Mouse (Mus musculus): Measurements from ENCODE around the gene Tctex1d2. TPM values are rescaled to one million over a fixed set of nuclear protein-coding genes. Genes with fewer than 3 reads are reported as not detected.

The Tctex1d2 gene
- polyA plus RNA-seq, 2 experiments = 16.9 to 25.6 TPM

DNA sequence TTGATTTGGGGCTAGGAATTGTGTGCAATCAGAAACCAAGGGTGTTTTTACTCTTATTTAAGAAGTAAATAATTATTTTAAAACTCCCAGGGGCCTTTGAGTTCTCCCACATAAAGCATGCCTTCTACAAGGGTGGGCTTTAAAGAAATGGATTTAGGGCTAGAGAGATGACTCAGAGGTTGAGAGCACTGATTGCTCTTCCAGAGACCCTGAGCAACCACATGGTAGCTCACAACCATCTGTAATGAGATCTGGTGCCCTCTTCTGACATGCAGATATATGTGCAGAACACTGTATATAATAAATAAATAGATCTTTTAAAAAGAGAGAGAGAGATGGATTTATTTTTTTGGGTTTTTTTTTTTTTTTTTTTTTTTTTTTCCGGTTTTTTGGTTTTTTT is 45.4 kb downstream of the Tctex1d2 start:
- no peak for ATAC-seq (ENCODE audit: low FRiP score, low read depth)
- WGBS = 0% methylated on average over 1 of the region's 1 CpGs
- H3K4me2 ChIP-seq (replicated peaks; ENCODE audit: low read depth, low read length, severe bottlenecking) = no peak overlapping the region

GRCm38 (mm10) chr16:32468488-32468887 is 49.0 kb downstream of the Tctex1d2 start:
- no peak overlapping the region for H3K4me2 ChIP-seq (replicated peaks; ENCODE audit: low read depth, low read length, severe bottlenecking)
- H3K9ac ChIP-seq (ENCODE audit: low read depth, low read length, severe bottlenecking) = no peak overlapping the region
- peaks cover 56% of the 10 kb centered on the region for H3K36me3 ChIP-seq (ENCODE audit: control insufficient read depth, insufficient read depth, low read length)
- no peaks in the 10 kb centered on the region for H3K4me1 ChIP-seq (ENCODE audit: control insufficient read depth, insufficient read depth, low read length)
- H3K27me3 ChIP-seq (ENCODE audit: control insufficient read depth, insufficient read depth, low read length) = no peaks in the 10 kb centered on the region
- DNase-seq (ENCODE audit: low spot score) (no peak), ATAC-seq (ENCODE audit: low FRiP score, low read depth) (no peak)
- H3K9me3 ChIP-seq (ENCODE audit: control insufficient read depth, low read length) = no peaks in the 10 kb centered on the region
- TF ChIP-seq POLR2A (IDR thresholded peaks at IDR 0.05; ENCODE audit: borderline replicate concordance, extremely low read depth, insufficient read depth, insufficient read length) = no peak
- H3K27ac ChIP-seq (replicated peaks; ENCODE audit: low read depth, low read length) = no peak overlapping the region
- 46% methylated on average over 3 of the region's 3 CpGs for WGBS
- no peak overlapping the region for H3K4me3 ChIP-seq (replicated peaks; ENCODE audit: low read length)

More for the DNA sequence above, 45.4 kb downstream of the Tctex1d2 start:
- H3K4me3 ChIP-seq (replicated peaks; ENCODE audit: low read length) = no peak overlapping the region
- no peak overlapping the region for H3K9ac ChIP-seq (ENCODE audit: low read depth, low read length, severe bottlenecking)
- DNase-seq (ENCODE audit: low spot score) = no peak
- H3K9me3 ChIP-seq (ENCODE audit: control insufficient read depth, low read length) = no peaks in the 10 kb centered on the region
- H3K27ac ChIP-seq (replicated peaks; ENCODE audit: low read depth, low read length) = no peak overlapping the region
- no peaks in the 10 kb centered on the region for H3K4me1 ChIP-seq (ENCODE audit: control insufficient read depth, insufficient read depth, low read length)
- TF ChIP-seq POLR2A (IDR thresholded peaks at IDR 0.05; ENCODE audit: borderline replicate concordance, extremely low read depth, insufficient read depth, insufficient read length) = no peak
- H3K27me3 ChIP-seq (ENCODE audit: control insufficient read depth, insufficient read depth, low read length) = no peaks in the 10 kb centered on the region
- H3K36me3 ChIP-seq (ENCODE audit: control insufficient read depth, insufficient read depth, low read length) = peaks cover 50% of the 10 kb centered on the region

DNA sequence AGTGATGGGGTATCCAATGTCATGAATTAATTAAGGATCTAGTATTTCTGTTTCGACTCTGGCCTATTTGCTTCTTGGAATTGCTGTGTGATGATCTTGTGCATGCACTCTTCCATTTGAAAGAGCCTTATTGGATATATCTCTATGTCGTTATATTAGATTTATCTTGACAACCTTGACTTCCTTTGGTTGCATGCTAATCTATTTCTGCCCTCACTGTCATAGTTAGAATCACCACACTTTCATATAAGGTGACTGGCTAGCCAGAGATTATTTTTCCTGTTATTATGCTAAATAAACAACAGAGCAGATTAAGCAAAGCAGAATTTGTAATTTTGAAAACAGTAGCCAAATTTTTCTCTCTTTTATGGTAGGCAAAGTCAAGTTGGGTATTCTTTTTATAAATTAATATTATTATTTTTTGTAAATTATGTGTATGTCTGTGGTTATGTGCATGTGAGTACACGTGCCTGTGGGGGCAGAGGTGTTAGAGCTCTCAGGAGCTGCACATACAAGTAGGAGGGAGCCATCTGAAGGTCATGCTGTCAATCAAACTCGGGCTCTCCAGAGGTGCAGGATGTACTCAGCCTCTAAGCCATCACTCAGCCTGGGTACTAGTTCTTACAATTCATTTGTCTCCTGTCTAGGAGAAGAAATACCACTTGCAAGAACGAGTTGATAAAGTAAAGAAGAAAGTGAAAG is 50.1 kb downstream of the Tctex1d2 start:
- DNase-seq (ENCODE audit: low spot score) = no peak
- no peaks in the 10 kb centered on the region for H3K27me3 ChIP-seq (ENCODE audit: control insufficient read depth, insufficient read depth, low read length)

GRCm38 (mm10) chr16:32472276-32473015 is 52.9 kb downstream of the Tctex1d2 start:
- 93% methylated on average over 7 of the region's 7 CpGs for WGBS
- Histone ChIP-seq H3K4me3 (replicated peaks; ENCODE audit: low read length) (no peak overlapping the region), H3K27me3 (ENCODE audit: control insufficient read depth, insufficient read depth, low read length) (no peaks in the 10 kb centered on the region), H3K9ac (ENCODE audit: low read depth, low read length, severe bottlenecking) (no peak overlapping the region), H3K4me2 (replicated peaks; ENCODE audit: low read depth, low read length, severe bottlenecking) (no peak overlapping the region), H3K4me1 (ENCODE audit: control insufficient read depth, insufficient read depth, low read length) (no peaks in the 10 kb centered on the region), H3K9me3 (ENCODE audit: control insufficient read depth, low read length) (no peaks in the 10 kb centered on the region), H3K27ac (replicated peaks; ENCODE audit: low read depth, low read length) (no peak overlapping the region), H3K36me3 (ENCODE audit: control insufficient read depth, insufficient read depth, low read length) (peaks cover 36% of the 10 kb centered on the region)
- TF ChIP-seq POLR2A (IDR thresholded peaks at IDR 0.05; ENCODE audit: borderline replicate concordance, extremely low read depth, insufficient read depth, insufficient read length) = no peak
- DNase-seq (ENCODE audit: low spot score) (no peak), ATAC-seq (ENCODE audit: low FRiP score, low read depth) (no peak)

More for the DNA sequence above, 50.1 kb downstream of the Tctex1d2 start:
- ATAC-seq (ENCODE audit: low FRiP score, low read depth) = no peak
- Histone ChIP-seq H3K4me1 (ENCODE audit: control insufficient read depth, insufficient read depth, low read length) (no peaks in the 10 kb centered on the region), H3K27ac (replicated peaks; ENCODE audit: low read depth, low read length) (no peak overlapping the region), H3K4me2 (replicated peaks; ENCODE audit: low read depth, low read length, severe bottlenecking) (no peak overlapping the region), H3K4me3 (replicated peaks; ENCODE audit: low read length) (no peak overlapping the region), H3K9ac (ENCODE audit: low read depth, low read length, severe bottlenecking) (no peak overlapping the region), H3K36me3 (ENCODE audit: control insufficient read depth, insufficient read depth, low read length) (peaks cover 50% of the 10 kb centered on the region), H3K9me3 (ENCODE audit: control insufficient read depth, low read length) (no peaks in the 10 kb centered on the region)
- TF ChIP-seq POLR2A (IDR thresholded peaks at IDR 0.05; ENCODE audit: borderline replicate concordance, extremely low read depth, insufficient read depth, insufficient read length) = no peak
- WGBS = 85% methylated on average over 5 of the region's 5 CpGs

DNA sequence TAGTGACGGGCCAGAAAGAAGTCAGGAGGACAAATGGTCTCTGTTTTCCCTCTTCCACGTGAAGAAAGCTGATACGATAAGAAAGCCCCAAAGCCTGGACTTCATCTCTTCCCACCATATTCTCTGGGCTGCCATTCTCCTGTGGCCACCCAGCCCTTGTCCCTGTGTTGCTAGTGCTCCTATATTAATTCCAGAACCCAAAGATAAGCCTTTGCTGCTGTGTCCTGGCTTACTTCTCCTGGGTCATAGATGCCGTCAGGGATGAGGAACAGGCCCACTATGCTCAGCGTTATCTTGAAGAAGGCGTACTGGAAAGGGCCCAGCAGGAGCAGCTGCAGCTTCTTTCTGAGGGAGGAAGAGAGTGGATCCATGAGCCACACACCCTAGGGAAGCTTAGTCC is 57.8 kb downstream of the Tctex1d2 start:
- H3K4me1 ChIP-seq (ENCODE audit: control insufficient read depth, insufficient read depth, low read length) = no peaks in the 10 kb centered on the region
- no peak overlapping the region for H3K9ac ChIP-seq (ENCODE audit: low read depth, low read length, severe bottlenecking)
- H3K9me3 ChIP-seq (ENCODE audit: control insufficient read depth, low read length) = no peaks in the 10 kb centered on the region
- no peak overlapping the region for H3K4me2 ChIP-seq (replicated peaks; ENCODE audit: low read depth, low read length, severe bottlenecking)
- no peaks in the 10 kb centered on the region for H3K36me3 ChIP-seq (ENCODE audit: control insufficient read depth, insufficient read depth, low read length)
- no peak overlapping the region for H3K27ac ChIP-seq (replicated peaks; ENCODE audit: low read depth, low read length)
- H3K4me3 ChIP-seq (replicated peaks; ENCODE audit: low read length) = no peak overlapping the region
- no peak for TF ChIP-seq POLR2A (IDR thresholded peaks at IDR 0.05; ENCODE audit: borderline replicate concordance, extremely low read depth, insufficient read depth, insufficient read length)
- no peaks in the 10 kb centered on the region for H3K27me3 ChIP-seq (ENCODE audit: control insufficient read depth, insufficient read depth, low read length)
- DNase-seq (ENCODE audit: low spot score) (no peak), ATAC-seq (ENCODE audit: low FRiP score, low read depth) (no peak)
- 81% methylated on average over 6 of the region's 6 CpGs for WGBS

Other genes with a start within 250 kb of the Tctex1d2 start
- gene Bex6, start 239.9 kb upstream of the Tctex1d2 start, polyA plus RNA-seq (2012; rRNA removed) = 0.08 TPM in 1 of 2 replicates, not detected in the other
- gene Bex6, start 239.9 kb upstream of the Tctex1d2 start, polyA plus RNA-seq (2014; fragmentation: Nextera tagmentation; extraction: Ambion mirVana) = 0.19 TPM in 1 of 2 replicates, not detected in the other
- gene Fbxo45, start 172.5 kb upstream of the Tctex1d2 start, polyA plus RNA-seq (2012; rRNA removed) = 11.7 and 13.3 TPM in 2 replicates
- gene Fbxo45, start 172.5 kb upstream of the Tctex1d2 start, polyA plus RNA-seq (2014; fragmentation: Nextera tagmentation; extraction: Ambion mirVana) = 14.0 and 20.3 TPM in 2 replicates
- gene Wdr53, start 172.5 kb upstream of the Tctex1d2 start, polyA plus RNA-seq (2012; rRNA removed) = 13.7 and 13.8 TPM in 2 replicates
- 17.8 and 18.1 TPM in 2 replicates for gene Wdr53, start 172.5 kb upstream of the Tctex1d2 start, polyA plus RNA-seq (2014; fragmentation: Nextera tagmentation; extraction: Ambion mirVana)
- not detected in 2 replicates for gene Smco1, start 148.2 kb upstream of the Tctex1d2 start, polyA plus RNA-seq (2012; rRNA removed)
- gene Smco1, start 148.2 kb upstream of the Tctex1d2 start, polyA plus RNA-seq (2014; fragmentation: Nextera tagmentation; extraction: Ambion mirVana) = not detected in 2 replicates
- 14.1 and 14.8 TPM in 2 replicates for gene Rnf168, start 142.2 kb upstream of the Tctex1d2 start, polyA plus RNA-seq (2012; rRNA removed)
- 28.5 and 31.8 TPM in 2 replicates for gene Rnf168, start 142.2 kb upstream of the Tctex1d2 start, polyA plus RNA-seq (2014; fragmentation: Nextera tagmentation; extraction: Ambion mirVana)
- 23.7 and 24.6 TPM in 2 replicates for gene Ubxn7, start 87.4 kb upstream of the Tctex1d2 start, polyA plus RNA-seq (2012; rRNA removed)
- 18.6 and 23.5 TPM in 2 replicates for gene Ubxn7, start 87.4 kb upstream of the Tctex1d2 start, polyA plus RNA-seq (2014; fragmentation: Nextera tagmentation; extraction: Ambion mirVana)
- 0.10 and 0.24 TPM in 2 replicates for gene Tm4sf19, start 19.2 kb upstream of the Tctex1d2 start, polyA plus RNA-seq (2012; rRNA removed)
- gene Tm4sf19, start 19.2 kb upstream of the Tctex1d2 start, polyA plus RNA-seq (2014; fragmentation: Nextera tagmentation; extraction: Ambion mirVana) = 0.15 TPM in 1 of 2 replicates, not detected in the other
- gene Pcyt1a, start 11.2 kb downstream of the Tctex1d2 start, polyA plus RNA-seq (2012; rRNA removed) = 22.0 and 23.4 TPM in 2 replicates
- gene Pcyt1a, start 11.2 kb downstream of the Tctex1d2 start, polyA plus RNA-seq (2014; fragmentation: Nextera tagmentation; extraction: Ambion mirVana) = 45.9 and 47.8 TPM in 2 replicates
- gene Slc51a, start 68.2 kb downstream of the Tctex1d2 start, polyA plus RNA-seq (2012; rRNA removed) = 0.08 and 0.10 TPM in 2 replicates
- 0.22 and 0.30 TPM in 2 replicates for gene Slc51a, start 68.2 kb downstream of the Tctex1d2 start, polyA plus RNA-seq (2014; fragmentation: Nextera tagmentation; extraction: Ambion mirVana)
- gene Zdhhc19, start 76.6 kb downstream of the Tctex1d2 start, polyA plus RNA-seq (2012; rRNA removed) = not detected in 2 replicates
- gene Zdhhc19, start 76.6 kb downstream of the Tctex1d2 start, polyA plus RNA-seq (2014; fragmentation: Nextera tagmentation; extraction: Ambion mirVana) = not detected in 2 replicates
- 28.6 and 33.6 TPM in 2 replicates for gene Tfrc, start 189.2 kb downstream of the Tctex1d2 start, polyA plus RNA-seq (2012; rRNA removed)
- gene Tfrc, start 189.2 kb downstream of the Tctex1d2 start, polyA plus RNA-seq (2014; fragmentation: Nextera tagmentation; extraction: Ambion mirVana) = 33.4 and 33.8 TPM in 2 replicates
- gene Tnk2, start 224.2 kb downstream of the Tctex1d2 start, polyA plus RNA-seq (2012; rRNA removed) = 98.1 and 141 TPM in 2 replicates
- 16.0 and 17.6 TPM in 2 replicates for gene Tnk2, start 224.2 kb downstream of the Tctex1d2 start, polyA plus RNA-seq (2014; fragmentation: Nextera tagmentation; extraction: Ambion mirVana)

Data from limb, embryonic 14.5 days (tissue).